Mouse (Mus musculus): ENCODE results near the gene R3hcc1l. TPM values are rescaled to one million over a fixed set of nuclear protein-coding genes. Genes with fewer than 3 reads are reported as not detected.

Gene R3hcc1l
- polyA plus RNA-seq, 1 experiment from 2014 or later, result 36.9 TPM

DNA sequence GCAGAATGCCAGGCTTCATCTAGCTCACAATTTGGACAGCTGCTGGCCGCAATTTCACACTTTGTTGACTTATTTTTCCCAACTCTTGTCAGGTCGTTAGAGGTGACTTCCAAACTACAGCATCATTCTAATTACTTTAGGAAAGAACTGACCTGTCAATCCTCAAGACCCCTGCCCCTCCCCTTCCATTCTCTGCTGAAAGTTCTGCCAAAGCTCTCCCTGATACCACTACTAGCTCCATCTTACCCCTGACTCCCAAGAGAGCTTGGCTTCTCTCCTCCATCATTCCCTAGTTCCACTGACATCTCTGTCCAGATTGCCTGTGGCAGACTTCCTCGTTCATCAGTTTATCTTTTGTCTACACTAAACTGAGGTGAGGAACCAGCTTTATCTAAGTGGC is 14.4 kb upstream of the R3hcc1l start:
- Histone ChIP-seq H3K9me3 (replicated peaks; ENCODE audit: control insufficient read depth, low read length) (no peaks in the 10 kb centered on the region), H3K4me2 (ENCODE audit: low read depth, low read length) (no peak overlapping the region), H3K36me3 (replicated peaks; ENCODE audit: control insufficient read depth, insufficient read depth, low read depth, low read length) (no peaks in the 10 kb centered on the region), H3K4me3 (ENCODE audit: low read depth, low read length) (no peak overlapping the region), H3K27ac (replicated peaks; ENCODE audit: low read depth, low read length) (no peak overlapping the region), H3K9ac (replicated peaks; ENCODE audit: low read length) (no peak overlapping the region), H3K27me3 (ENCODE audit: control insufficient read depth, insufficient read depth, low read length) (no peaks in the 10 kb centered on the region), H3K4me1 (ENCODE audit: control insufficient read depth, insufficient read depth, low read length) (no peaks in the 10 kb centered on the region)
- DNase-seq (ENCODE audit: low spot score) (no peak), ATAC-seq (replicated peaks; ENCODE audit: insufficient number of reproducible peaks, low FRiP score, low TSS enrichment, low read depth) (no peak)
- WGBS, result 53% methylated on average over 3 of the region's 3 CpGs

DNA sequence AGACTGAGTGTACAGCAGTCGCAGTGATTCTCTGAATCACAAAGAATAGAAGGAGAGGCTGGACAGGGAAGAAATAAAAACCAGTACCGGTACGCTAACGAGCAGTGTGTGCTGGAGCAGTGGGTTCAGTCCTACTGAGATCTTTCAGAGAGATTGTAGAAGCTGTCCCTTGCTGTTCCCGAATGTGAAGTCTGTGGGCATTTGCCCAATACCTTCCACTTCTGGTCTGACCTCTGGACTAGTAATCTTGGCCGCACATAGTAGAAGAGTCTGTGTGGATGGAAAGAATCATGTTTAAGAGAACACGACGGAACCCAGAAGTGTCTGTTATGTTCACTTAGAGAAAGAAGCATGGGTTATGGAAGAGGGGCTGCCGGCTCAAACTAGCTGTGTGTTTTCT is 8.9 kb upstream of the R3hcc1l start:
- DNase-seq (ENCODE audit: low spot score), result no peak
- Histone ChIP-seq H3K27ac (replicated peaks; ENCODE audit: low read depth, low read length) (no peak overlapping the region), H3K9me3 (replicated peaks; ENCODE audit: control insufficient read depth, low read length) (no peaks in the 10 kb centered on the region), H3K4me3 (ENCODE audit: low read depth, low read length) (no peak overlapping the region), H3K27me3 (ENCODE audit: control insufficient read depth, insufficient read depth, low read length) (no peaks in the 10 kb centered on the region), H3K4me2 (ENCODE audit: low read depth, low read length) (no peak overlapping the region), H3K36me3 (replicated peaks; ENCODE audit: control insufficient read depth, insufficient read depth, low read depth, low read length) (no peaks in the 10 kb centered on the region), H3K4me1 (ENCODE audit: control insufficient read depth, insufficient read depth, low read length) (no peaks in the 10 kb centered on the region), H3K9ac (replicated peaks; ENCODE audit: low read length) (no peak overlapping the region)
- no peak for ATAC-seq (replicated peaks; ENCODE audit: insufficient number of reproducible peaks, low FRiP score, low TSS enrichment, low read depth)
- 88% methylated on average over 9 of the region's 9 CpGs for WGBS

DNA sequence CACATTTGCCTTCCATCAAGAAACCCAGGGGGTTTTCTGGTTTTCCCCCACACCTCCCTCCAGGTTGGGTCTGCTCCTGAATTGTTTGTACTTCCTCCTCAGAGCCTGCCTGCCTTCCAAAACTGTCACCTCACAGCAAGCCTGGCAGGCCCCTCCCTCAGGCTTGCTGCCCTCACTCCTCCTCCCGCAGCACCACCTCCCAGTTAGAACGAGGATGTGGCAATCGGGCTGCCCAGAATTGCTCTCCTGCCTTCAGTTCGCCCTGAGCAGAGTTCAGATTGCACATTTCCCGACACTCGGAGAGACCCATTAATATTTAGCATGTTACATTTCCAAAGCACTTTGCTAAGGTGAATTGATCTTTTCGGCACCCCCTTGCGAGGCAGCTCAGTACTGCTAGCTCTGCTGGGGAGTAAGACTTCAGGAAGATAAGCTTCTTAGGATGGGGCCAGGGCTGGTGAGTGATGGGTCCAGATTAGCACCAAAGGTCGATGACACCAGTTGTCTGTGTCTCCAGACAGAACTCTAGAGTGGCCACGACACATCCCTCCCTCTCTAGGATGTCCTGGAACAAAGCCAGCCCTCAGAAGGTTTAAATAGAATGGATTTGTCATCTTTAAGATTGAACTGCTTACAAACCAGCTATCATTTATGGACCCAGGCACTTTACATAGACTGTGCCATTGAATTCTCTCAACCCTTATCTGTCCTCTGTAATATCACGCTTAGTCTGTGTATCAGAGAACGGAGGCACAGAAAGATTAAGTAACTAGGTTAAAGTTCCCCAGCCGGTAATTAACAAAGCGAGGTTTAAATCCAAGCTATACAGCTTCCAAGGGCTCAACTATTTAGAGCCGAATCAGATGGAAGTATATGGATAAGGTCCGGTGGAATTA is 8.0 kb upstream of the R3hcc1l start:
- Histone ChIP-seq H3K4me3 (ENCODE audit: low read depth, low read length) (no peak overlapping the region), H3K27ac (replicated peaks; ENCODE audit: low read depth, low read length) (no peak overlapping the region), H3K27me3 (ENCODE audit: control insufficient read depth, insufficient read depth, low read length) (no peaks in the 10 kb centered on the region), H3K9me3 (replicated peaks; ENCODE audit: control insufficient read depth, low read length) (no peaks in the 10 kb centered on the region), H3K4me1 (ENCODE audit: control insufficient read depth, insufficient read depth, low read length) (no peaks in the 10 kb centered on the region), H3K4me2 (ENCODE audit: low read depth, low read length) (no peak overlapping the region), H3K36me3 (replicated peaks; ENCODE audit: control insufficient read depth, insufficient read depth, low read depth, low read length) (no peaks in the 10 kb centered on the region), H3K9ac (replicated peaks; ENCODE audit: low read length) (no peak overlapping the region)
- 61% methylated on average over 16 of the region's 16 CpGs for whole genome bisulfite sequencing
- DNase-seq (ENCODE audit: low spot score), result no peak
- no peak for ATAC-seq (replicated peaks; ENCODE audit: insufficient number of reproducible peaks, low FRiP score, low TSS enrichment, low read depth)

DNA sequence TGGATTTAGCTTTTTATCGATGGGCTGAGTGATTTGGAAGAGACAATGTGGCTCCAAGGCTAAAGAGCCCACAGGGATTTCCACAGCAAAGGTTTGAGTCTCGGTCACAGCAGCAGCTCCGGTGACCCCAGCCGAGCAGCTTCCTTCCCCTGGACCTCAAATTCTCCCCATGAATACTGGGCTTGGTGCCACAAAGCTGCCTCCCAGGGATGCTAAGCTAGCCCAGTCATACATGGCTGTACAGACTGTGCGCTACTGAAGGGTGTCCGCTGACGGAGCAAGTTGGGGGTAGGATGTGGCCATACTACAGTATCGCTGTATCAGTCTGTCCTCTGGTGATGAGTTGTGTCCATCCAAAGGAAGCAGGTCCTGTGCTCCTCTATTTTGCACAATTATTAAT is 2.9 kb upstream of the R3hcc1l start:
- Histone ChIP-seq H3K4me1 (ENCODE audit: control insufficient read depth, insufficient read depth, low read length) (no peaks in the 10 kb centered on the region; the same call in 1 of the 2 replicates), H3K4me3 (ENCODE audit: low read depth, low read length) (no peak overlapping the region), H3K4me2 (ENCODE audit: low read depth, low read length) (no peak overlapping the region), H3K9ac (replicated peaks; ENCODE audit: low read length) (no peak overlapping the region), H3K9me3 (replicated peaks; ENCODE audit: control insufficient read depth, low read length) (no peaks in the 10 kb centered on the region), H3K27ac (replicated peaks; ENCODE audit: low read depth, low read length) (no peak overlapping the region), H3K27me3 (ENCODE audit: control insufficient read depth, insufficient read depth, low read length) (no peaks in the 10 kb centered on the region), H3K36me3 (replicated peaks; ENCODE audit: control insufficient read depth, insufficient read depth, low read depth, low read length) (no peaks in the 10 kb centered on the region; the same call in 1 of the 2 replicates)
- DNase-seq (ENCODE audit: low spot score), result no peak
- WGBS, result 90% methylated on average over 8 of the region's 8 CpGs
- no peak for ATAC-seq (replicated peaks; ENCODE audit: insufficient number of reproducible peaks, low FRiP score, low TSS enrichment, low read depth)

DNA sequence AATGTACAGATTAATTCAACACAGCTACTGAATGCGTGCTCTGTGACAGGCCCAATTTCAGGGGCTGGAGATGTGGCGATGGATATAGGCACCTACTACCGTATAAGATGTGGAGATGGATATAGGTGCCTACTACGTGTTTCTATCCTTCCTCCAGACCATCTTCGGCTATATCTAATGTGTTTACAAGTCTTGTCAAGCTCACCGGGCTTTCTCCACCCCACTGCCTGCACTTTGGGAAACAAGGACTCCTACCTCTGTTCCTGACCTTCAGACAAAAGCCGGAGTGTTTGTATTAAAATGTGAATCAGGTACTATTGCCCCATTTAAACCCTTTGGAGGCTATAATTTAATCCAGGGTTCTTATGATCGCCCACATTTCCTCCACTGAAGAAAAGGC is 2.4 kb upstream of the R3hcc1l start:
- Histone ChIP-seq H3K27ac (replicated peaks; ENCODE audit: low read depth, low read length) (no peak overlapping the region), H3K36me3 (replicated peaks; ENCODE audit: control insufficient read depth, insufficient read depth, low read depth, low read length) (no peaks in the 10 kb centered on the region; the same call in 1 of the 2 replicates), H3K4me1 (ENCODE audit: control insufficient read depth, insufficient read depth, low read length) (no peaks in the 10 kb centered on the region; the same call in 1 of the 2 replicates), H3K4me3 (ENCODE audit: low read depth, low read length) (no peak overlapping the region), H3K9me3 (replicated peaks; ENCODE audit: control insufficient read depth, low read length) (no peaks in the 10 kb centered on the region), H3K9ac (replicated peaks; ENCODE audit: low read length) (no peak overlapping the region), H3K27me3 (ENCODE audit: control insufficient read depth, insufficient read depth, low read length) (no peaks in the 10 kb centered on the region), H3K4me2 (ENCODE audit: low read depth, low read length) (no peak overlapping the region)
- ATAC-seq (replicated peaks; ENCODE audit: insufficient number of reproducible peaks, low FRiP score, low TSS enrichment, low read depth), result no peak
- WGBS, result 86% methylated on average over 8 of the region's 8 CpGs
- no peak for DNase-seq (ENCODE audit: low spot score)

DNA sequence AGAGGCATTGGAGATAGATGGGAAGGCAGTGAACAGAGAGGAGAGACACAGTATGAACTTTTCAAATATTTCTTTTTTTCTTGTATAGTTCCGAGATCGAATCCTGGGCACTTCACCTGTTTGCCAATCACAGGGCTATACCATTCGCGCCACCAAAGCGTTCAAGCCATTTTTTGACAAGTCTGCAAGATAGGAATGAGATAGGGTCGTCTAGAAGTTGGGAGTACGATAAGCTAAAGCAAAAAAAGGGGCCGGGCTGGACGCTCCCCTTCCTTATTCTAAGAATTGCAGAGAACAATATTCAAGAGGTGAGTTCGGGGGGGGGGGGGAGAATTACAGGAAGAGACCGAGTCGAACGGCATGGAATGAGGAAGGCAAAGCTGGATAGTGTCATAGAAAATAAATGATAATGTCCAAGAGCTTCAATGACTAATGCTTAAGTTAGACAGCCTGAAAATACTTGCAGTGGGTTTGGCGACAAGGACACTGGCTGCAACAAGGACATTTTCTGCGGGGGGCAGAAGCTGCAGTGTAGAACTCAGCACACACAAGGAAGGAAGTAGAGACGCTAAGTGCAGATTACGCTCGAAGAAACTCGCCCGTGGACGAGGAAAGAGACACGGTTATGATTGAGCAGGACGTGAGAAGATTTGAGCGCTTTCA is 471 bp upstream of the R3hcc1l start:
- WGBS, result 30% methylated on average over 24 of the region's 24 CpGs
- no peaks in the 10 kb centered on the region for H3K9me3 ChIP-seq (replicated peaks; ENCODE audit: control insufficient read depth, low read length)
- H3K4me3 ChIP-seq (ENCODE audit: low read depth, low read length), result peak overlapping the region; percentile 80
- no peaks in the 10 kb centered on the region; the same call in 1 of the 2 replicates for H3K4me1 ChIP-seq (ENCODE audit: control insufficient read depth, insufficient read depth, low read length)
- ATAC-seq (replicated peaks; ENCODE audit: insufficient number of reproducible peaks, low FRiP score, low TSS enrichment, low read depth), result no peak
- peak overlapping the region; percentile 85 for H3K9ac ChIP-seq (replicated peaks; ENCODE audit: low read length)
- DNase-seq (ENCODE audit: low spot score), result no peak
- H3K27me3 ChIP-seq (ENCODE audit: control insufficient read depth, insufficient read depth, low read length), result no peaks in the 10 kb centered on the region
- no peak overlapping the region for H3K27ac ChIP-seq (replicated peaks; ENCODE audit: low read depth, low read length)
- no peaks in the 10 kb centered on the region; the same call in 1 of the 2 replicates for H3K36me3 ChIP-seq (replicated peaks; ENCODE audit: control insufficient read depth, insufficient read depth, low read depth, low read length)
- peak overlapping the region; percentile 52 for H3K4me2 ChIP-seq (ENCODE audit: low read depth, low read length)

DNA sequence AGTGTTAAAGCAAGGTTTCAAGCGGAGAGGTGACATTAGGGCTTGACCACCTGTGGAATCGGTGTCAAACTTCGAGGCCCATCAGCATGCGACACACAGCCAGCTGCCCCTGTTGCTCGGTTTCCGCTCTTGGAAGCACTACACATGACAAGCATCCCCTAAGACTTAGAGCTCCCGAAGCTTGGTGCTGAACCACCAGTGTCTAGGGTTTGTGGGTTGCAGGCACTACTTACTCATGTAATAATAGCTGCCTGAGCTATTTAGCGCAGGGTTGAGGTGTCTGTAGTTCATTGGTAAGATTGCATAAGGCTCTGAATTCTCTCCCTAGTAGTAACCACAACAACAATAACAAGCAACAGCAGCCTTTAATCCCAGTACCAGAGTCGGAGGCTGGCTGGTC is 1.2 kb downstream of the R3hcc1l start:
- DNase-seq (ENCODE audit: low spot score) (no peak), ATAC-seq (replicated peaks; ENCODE audit: insufficient number of reproducible peaks, low FRiP score, low TSS enrichment, low read depth) (no peak)
- Histone ChIP-seq H3K36me3 (replicated peaks; ENCODE audit: control insufficient read depth, insufficient read depth, low read depth, low read length) (no peaks in the 10 kb centered on the region; the same call in 1 of the 2 replicates), H3K4me3 (ENCODE audit: low read depth, low read length) (peak overlapping the region; percentile 80; the same call in 1 of the 2 replicates), H3K4me2 (ENCODE audit: low read depth, low read length) (peak overlapping the region; percentile 52), H3K9ac (replicated peaks; ENCODE audit: low read length) (no peak overlapping the region; the same call in 1 of the 2 replicates), H3K9me3 (replicated peaks; ENCODE audit: control insufficient read depth, low read length) (no peaks in the 10 kb centered on the region), H3K27ac (replicated peaks; ENCODE audit: low read depth, low read length) (no peak overlapping the region), H3K27me3 (ENCODE audit: control insufficient read depth, insufficient read depth, low read length) (no peaks in the 10 kb centered on the region), H3K4me1 (ENCODE audit: control insufficient read depth, insufficient read depth, low read length) (no peaks in the 10 kb centered on the region; the same call in 1 of the 2 replicates)
- 54% methylated on average over 9 of the region's 9 CpGs for WGBS

DNA sequence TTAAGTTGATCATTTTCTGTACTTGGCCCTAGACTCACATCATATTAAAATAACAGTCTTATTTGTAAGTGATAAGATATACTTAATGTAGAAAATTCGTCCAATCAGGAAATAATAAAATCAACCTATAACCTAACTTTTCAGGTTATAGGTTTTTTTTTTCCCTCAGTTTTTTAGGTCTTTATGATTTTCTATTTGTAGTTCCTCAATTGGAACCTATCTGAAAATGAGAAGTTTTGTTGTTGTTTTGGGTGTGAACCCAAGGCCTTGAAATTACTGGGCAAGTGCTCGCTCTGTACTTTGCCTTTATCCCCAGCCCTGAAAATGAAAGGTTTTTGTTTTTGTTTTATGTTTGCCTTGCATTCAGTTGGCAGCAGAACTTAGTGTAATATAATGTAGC is 6.1 kb downstream of the R3hcc1l start:
- WGBS, result 94% methylated on average over 2 of the region's 2 CpGs
- Histone ChIP-seq H3K4me3 (ENCODE audit: low read depth, low read length) (no peak overlapping the region), H3K36me3 (replicated peaks; ENCODE audit: control insufficient read depth, insufficient read depth, low read depth, low read length) (no peaks in the 10 kb centered on the region), H3K4me1 (ENCODE audit: control insufficient read depth, insufficient read depth, low read length) (no peaks in the 10 kb centered on the region; the same call in 1 of the 2 replicates), H3K9me3 (replicated peaks; ENCODE audit: control insufficient read depth, low read length) (no peaks in the 10 kb centered on the region), H3K27ac (replicated peaks; ENCODE audit: low read depth, low read length) (no peak overlapping the region), H3K4me2 (ENCODE audit: low read depth, low read length) (no peak overlapping the region), H3K27me3 (ENCODE audit: control insufficient read depth, insufficient read depth, low read length) (no peaks in the 10 kb centered on the region), H3K9ac (replicated peaks; ENCODE audit: low read length) (no peak overlapping the region)
- ATAC-seq (replicated peaks; ENCODE audit: insufficient number of reproducible peaks, low FRiP score, low TSS enrichment, low read depth) (no peak), DNase-seq (ENCODE audit: low spot score) (no peak)

All from embryonic facial prominence, embryonic 11.5 days (tissue).